Mouse (Mus musculus) gastrocnemius, adult 2 months (tissue): ENCODE measurements around the gene Rps6ka5. TPM values are rescaled to one million over a fixed set of nuclear protein-coding genes. Genes with fewer than 3 reads are reported as not detected.

Experiments used
- DNase-seq: peaks from one replicate; pipeline ENCODE4 v3.0.0; 2022
- H3K27ac ChIP-seq: fragments of 200-600 bp; 2 replicates; pipeline ENCODE4 v1.8.1; 2022; ENCODE audit warnings: mild to moderate bottlenecking
- H3K4me3 ChIP-seq: fragments of 200-600 bp; 2 replicates; pipeline ENCODE4 v1.8.1; 2022; ENCODE audit warnings: mild to moderate bottlenecking, moderate library complexity
- CTCF ChIP-seq: fragments of 200-600 bp; IDR thresholded peaks from 2 replicates; pipeline ENCODE4 v1.8.1; 2022; ENCODE audit warnings: antibody characterized with exemption, mild to moderate bottlenecking, moderate library complexity
- intact Hi-C: fragments of 180-260 bp; cut with DNase I; formaldehyde crosslinking; loops from one replicate; pipeline ENCODE4 v1.15.1; 2025
- total RNA-seq, 2 experiments: library from RNA; stranded (reverse); gene quantifications; 2 replicates each; pipeline ENCODE4 v1.2.3; 2021

Rps6ka5 gene
- total RNA-seq, 2 experiments from 2014 or later: 11.1 to 11.8 TPM

DNA sequence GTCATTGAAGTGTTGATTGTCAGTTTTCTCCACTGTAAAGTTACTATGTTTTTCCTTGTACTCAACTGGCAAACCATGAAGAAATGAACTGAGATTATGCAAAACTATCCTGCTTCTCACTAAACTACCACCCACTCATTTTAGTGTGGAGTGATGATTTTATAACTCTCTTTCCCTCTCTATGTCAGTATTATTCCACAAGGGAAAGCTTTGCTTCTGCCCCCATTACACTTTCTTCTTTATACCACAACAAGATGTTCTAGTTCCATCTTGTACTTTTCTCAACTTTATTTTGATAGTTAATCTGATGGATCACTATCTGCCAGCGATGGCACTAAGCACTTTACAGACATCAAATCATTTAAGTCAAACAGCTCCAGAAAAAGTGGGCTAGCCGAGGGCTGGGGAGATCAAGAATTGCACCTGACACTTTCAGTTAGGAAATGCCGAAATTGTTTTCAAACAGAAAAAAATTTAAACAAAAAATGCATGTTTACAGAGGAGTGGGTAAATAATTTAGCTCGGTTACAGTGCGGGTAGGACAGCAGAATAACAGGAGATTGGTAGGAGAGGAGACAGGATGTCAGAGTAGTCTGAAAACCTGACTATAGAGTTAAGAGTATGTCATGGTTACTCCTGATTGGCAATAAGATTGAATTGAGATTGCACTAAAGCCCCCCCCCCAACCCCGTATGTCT, 91.0 kb downstream of the Rps6ka5 start:
- TF ChIP-seq CTCF: no peak
- DNase-seq: no peak
- intact Hi-C loops: no loop called here
- H3K4me3 ChIP-seq: no peak overlapping the region
- H3K27ac ChIP-seq: no peak overlapping the region

DNA sequence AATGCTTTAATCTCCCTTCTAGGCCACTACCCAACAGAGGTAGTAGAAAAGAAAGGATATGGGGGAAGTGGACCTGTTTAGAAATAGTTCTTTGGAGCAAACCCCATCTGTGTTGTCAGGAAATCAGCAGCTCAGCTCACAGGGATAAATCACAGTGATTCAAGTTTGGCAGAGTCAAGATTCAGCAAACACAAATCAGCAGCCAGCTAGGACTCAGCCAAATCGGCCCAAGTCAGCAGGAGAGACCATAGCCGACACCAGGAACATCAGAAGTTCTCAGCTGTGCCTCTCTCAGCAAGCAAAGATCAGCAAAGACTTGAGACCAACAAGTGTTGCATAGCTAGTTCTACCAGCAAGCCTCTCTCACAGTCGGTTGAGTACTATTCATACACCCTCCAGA, 93.6 kb downstream of the Rps6ka5 start:
- intact Hi-C loops: no loop called here
- Histone ChIP-seq H3K4me3 (no peak overlapping the region), H3K27ac (peak overlapping the region; percentile 66)
- TF ChIP-seq CTCF: no peak
- peak; percentile 38 for DNase-seq

- intact Hi-C loops: no loop called here
- no peak for TF ChIP-seq CTCF
- H3K27ac ChIP-seq: no peak overlapping the region
- peak; percentile 18 for DNase-seq
- no peak overlapping the region for H3K4me3 ChIP-seq
Observed at GRCm38 (mm10) chr12:100631286-100631685, 95.5 kb downstream of the Rps6ka5 start.

DNA sequence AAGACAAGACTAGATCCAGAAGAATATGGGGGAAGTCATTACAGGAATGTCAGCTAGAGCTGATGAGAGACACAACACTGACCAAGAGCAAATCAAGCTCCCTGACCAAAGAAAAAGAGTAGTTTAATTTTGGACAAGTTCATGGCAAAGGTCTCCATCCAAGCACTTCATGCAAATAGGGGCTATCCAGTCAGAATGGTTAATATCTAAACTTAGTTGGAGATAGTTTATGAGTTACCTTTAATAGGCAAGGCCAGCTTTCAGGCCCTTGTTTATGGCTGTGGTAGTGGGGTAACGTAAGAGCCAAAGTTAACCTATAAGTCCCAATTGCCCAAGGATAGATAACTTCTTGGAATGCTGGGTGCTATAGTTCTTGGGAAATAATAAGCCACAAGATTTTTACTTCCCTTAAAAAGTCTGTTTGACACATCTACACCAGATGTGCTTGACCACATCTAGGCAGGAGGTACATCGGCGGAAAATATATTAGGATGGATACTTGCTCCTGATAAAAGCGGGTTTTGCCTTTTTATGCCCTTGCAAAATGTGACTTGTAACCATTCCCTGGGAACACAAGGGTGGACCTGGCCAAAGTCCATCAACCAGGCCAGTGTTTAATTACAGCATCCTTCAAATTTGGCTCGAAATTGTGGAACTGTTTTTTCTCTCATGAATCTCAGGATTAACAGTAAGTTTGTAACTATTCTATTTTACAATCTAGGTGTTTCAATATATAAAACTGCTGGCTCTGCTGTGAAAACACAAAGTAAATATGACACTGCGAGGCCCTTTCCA, 97.5 kb downstream of the Rps6ka5 start:
- intact Hi-C loops: no loop called here
- DNase-seq: no peak
- no peak for TF ChIP-seq CTCF
- Histone ChIP-seq H3K27ac (no peak overlapping the region), H3K4me3 (no peak overlapping the region)

- intact Hi-C loops: no loop called here
- no peak for DNase-seq
- Histone ChIP-seq H3K27ac (peak overlapping the region; percentile 35), H3K4me3 (peak overlapping the region; percentile 32)
- TF ChIP-seq CTCF: no peak
Observed at GRCm38 (mm10) chr12:100626991-100627677, 99.6 kb downstream of the Rps6ka5 start.

- H3K27ac ChIP-seq: peak overlapping the region; percentile 35
- DNase-seq: peak; percentile 20
- intact Hi-C loops: no loop called here
- no peak for TF ChIP-seq CTCF
- H3K4me3 ChIP-seq: peak overlapping the region; percentile 32
Observed at GRCm38 (mm10) chr12:100626273-100626990, 100.4 kb downstream of the Rps6ka5 start.

DNA sequence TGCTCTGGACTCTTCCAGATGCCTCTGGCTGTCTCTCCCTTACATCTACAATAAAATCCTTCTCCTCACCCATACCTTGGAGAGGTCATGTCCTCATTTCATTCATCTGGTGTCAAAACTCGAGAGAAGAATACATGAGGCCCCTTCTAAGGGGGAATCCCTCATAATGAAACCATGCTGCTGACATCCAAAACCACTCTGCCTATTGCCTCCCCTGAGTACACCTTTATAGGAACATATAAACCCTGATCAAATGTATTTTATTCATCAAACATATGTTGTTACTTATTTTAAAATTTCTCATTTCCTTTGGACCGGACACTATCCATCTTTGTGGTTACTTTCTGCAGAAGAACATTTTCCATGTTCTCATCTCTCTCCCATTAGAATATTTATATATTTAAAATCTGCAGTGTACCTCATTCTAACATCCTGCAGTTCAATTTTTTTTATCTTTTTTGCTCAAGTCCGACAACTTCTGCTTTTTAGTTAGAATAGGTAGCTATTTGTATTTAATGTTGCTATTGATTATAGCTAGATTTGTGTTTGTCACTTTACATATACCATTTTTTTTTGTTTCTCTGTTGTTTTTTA, 101.8 kb downstream of the Rps6ka5 start:
- intact Hi-C loops: no loop called here
- DNase-seq: no peak
- no peak overlapping the region for H3K27ac ChIP-seq
- no peak overlapping the region for H3K4me3 ChIP-seq
- TF ChIP-seq CTCF: no peak

DNA sequence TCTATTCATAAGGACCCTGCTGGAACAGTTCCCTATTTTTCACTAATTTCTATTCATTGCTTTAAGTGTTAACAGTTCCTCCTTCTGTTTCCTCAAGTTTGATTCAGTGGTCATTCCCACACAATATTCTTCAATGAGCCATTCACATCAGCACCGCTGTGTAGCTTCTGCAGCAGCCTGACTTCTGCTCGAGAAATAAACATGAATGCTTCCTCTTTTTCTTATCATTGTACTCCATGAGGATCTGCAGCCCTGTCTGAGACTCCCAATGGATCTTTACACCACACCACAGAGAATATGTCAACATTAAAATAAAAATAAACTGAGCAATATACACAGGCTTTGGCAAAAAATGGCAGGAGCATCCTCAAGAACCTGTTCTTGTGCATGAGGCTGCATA, 111.5 kb downstream of the Rps6ka5 start:
- no peak overlapping the region for H3K4me3 ChIP-seq
- H3K27ac ChIP-seq: no peak overlapping the region
- DNase-seq: no peak
- no peak for TF ChIP-seq CTCF
- intact Hi-C loops: no loop called here

- intact Hi-C loops: no loop called here
- H3K4me3 ChIP-seq: no peak overlapping the region
- TF ChIP-seq CTCF: no peak
Observed at GRCm38 (mm10) chr12:100613878-100614277, 112.9 kb downstream of the Rps6ka5 start.

GRCm38 (mm10) chr12:100613192-100613700, 113.5 kb downstream of the Rps6ka5 start:
- no peak for TF ChIP-seq CTCF
- no peak overlapping the region for H3K27ac ChIP-seq
- intact Hi-C loops: no loop called here
- no peak overlapping the region for H3K4me3 ChIP-seq
- no peak for DNase-seq

More at GRCm38 (mm10) chr12:100613878-100614277, 112.9 kb downstream of the Rps6ka5 start:
- no peak overlapping the region for H3K27ac ChIP-seq
- DNase-seq: no peak

DNA sequence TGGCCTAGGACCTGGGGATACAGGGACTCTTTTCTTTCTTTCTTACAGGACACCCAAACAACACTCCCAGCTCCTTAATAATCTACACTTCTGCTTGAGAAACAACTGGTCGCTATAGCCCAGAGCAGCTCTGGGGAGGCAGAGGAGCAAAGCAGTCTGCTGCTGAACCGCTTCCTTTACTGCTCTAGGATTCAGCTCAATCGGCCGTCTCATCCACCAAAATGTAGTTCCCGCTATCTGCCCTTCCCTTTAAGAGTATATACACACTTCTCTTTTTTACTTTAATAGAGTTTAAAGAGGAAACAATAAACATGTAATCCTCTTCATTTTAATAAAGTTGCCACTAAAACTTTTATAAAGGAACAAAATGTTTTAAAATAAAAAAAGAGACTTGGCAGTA, 117.0 kb downstream of the Rps6ka5 start:
- H3K27ac ChIP-seq: no peak overlapping the region
- H3K4me3 ChIP-seq: no peak overlapping the region
- no peak for TF ChIP-seq CTCF
- DNase-seq: no peak
- intact Hi-C loops: no loop called here

DNA sequence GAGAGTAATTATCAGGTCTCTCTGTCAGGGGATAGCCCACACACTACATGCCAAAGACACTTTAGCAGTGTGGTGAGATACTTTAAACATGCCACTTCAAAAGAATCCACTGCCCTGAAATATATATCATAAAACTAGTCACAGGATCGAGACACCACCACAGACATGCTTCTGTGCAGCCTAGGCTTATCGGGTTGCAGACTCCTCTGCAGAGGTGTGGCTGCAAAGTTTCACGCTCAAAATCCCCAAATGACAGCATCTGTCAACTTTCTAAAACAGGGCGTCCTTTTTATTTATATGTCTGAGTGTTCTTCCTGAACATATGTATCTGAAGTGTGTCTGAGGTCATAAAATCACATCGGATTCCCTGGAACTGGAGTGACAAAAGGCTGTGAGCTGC, 117.7 kb downstream of the Rps6ka5 start:
- DNase-seq: no peak
- Histone ChIP-seq H3K4me3 (no peak overlapping the region), H3K27ac (no peak overlapping the region)
- intact Hi-C loops: no loop called here
- TF ChIP-seq CTCF: no peak
